Mouse (Mus musculus) heart, postnatal 0 days (tissue): ENCODE measurements around the gene Ctdspl. TPM values are rescaled to one million over a fixed set of nuclear protein-coding genes. Genes with fewer than 3 reads are reported as not detected.

Experiments used
- ATAC-seq: fragments of 200-750 bp; cut with Nextera tagmentation; 2 replicates; pipeline ENCODE4 v1.8.0; 2017; ENCODE audit warnings: low read depth, moderate number of reproducible peaks, moderate library complexity; ENCODE audit not compliant: insufficient read depth
- DNase-seq: peaks from one replicate; pipeline ENCODE4 v3.0.0-alpha.2; 2016; ENCODE audit warnings: low spot score
- H3K27ac ChIP-seq: fragments of 300-500 bp; sonication (generic); 2 replicates; pipeline ENCODE4 v1.5.1; 2014; ENCODE audit warnings: low read depth, mild to moderate bottlenecking
- H3K27me3 ChIP-seq: fragments of 300-500 bp; sonication (generic); 2 replicates; pipeline ENCODE4 v1.6.1; 2014; ENCODE audit warnings: low read length, mixed read lengths; ENCODE audit not compliant: control insufficient read depth, insufficient read depth
- H3K36me3 ChIP-seq: fragments of 300-500 bp; sonication (generic); replicated peaks from 2 replicates; pipeline ENCODE4 v1.6.1; 2014; ENCODE audit warnings: low read length, mixed read lengths; ENCODE audit not compliant: control insufficient read depth, insufficient read depth
- H3K4me1 ChIP-seq: fragments of 300-500 bp; sonication (generic); 2 replicates; pipeline ENCODE4 v1.6.1; 2014; ENCODE audit warnings: antibody characterized with exemption; ENCODE audit not compliant: control insufficient read depth, insufficient read depth
- H3K4me2 ChIP-seq: fragments of 300-500 bp; sonication (generic); 2 replicates; pipeline ENCODE4 v1.6.1; 2014; ENCODE audit warnings: low read depth, mild to moderate bottlenecking, low read length, moderate library complexity
- H3K4me3 ChIP-seq: fragments of 300-500 bp; sonication (generic); 2 replicates; pipeline ENCODE4 v1.5.1; 2014; ENCODE audit warnings: low read depth, low read length
- H3K9ac ChIP-seq: fragments of 300-500 bp; sonication (generic); replicated peaks from 2 replicates; pipeline ENCODE4 v1.6.1; 2014; ENCODE audit warnings: low read depth, low read length, mixed read lengths
- H3K9me3 ChIP-seq: fragments of 300-500 bp; sonication (generic); replicated peaks from 2 replicates; pipeline ENCODE4 v1.6.1; 2016; ENCODE audit warnings: low read length; ENCODE audit not compliant: control insufficient read depth
- CTCF ChIP-seq: IDR thresholded peaks from 2 replicates; pipeline ENCODE4 v1.5.1; 2016; ENCODE audit warnings: antibody characterized with exemption, control low read depth, low read depth
- EP300 ChIP-seq: IDR thresholded peaks from 2 replicates; pipeline ENCODE4 v1.6.1; 2016; ENCODE audit warnings: antibody characterized with exemption, low read depth
- WGBS: fragments of 180-500 bp; shearing (Covaris S2); extraction: QIAGEN DNeasy Blood & Tissue Kit; methylation state at CpG from one replicate; pipeline ENCODE4 v1.1.7; 2014; 5-methylcytosine and 5-hydroxymethylcytosine counted together
- polyA plus RNA-seq: library from polyadenylated mRNA; unstranded; fragments of >200 nt; fragmentation: Nextera tagmentation; extraction: Ambion mirVana; gene quantifications from 2 replicates; pipeline ENCODE4 v1.2.1, GENCODE M21; 2015
- total RNA-seq: library from RNA; depleted of rRNA; stranded (reverse); fragments of >200 nt; gene quantifications from 2 replicates; pipeline ENCODE4 v1.2.3, GENCODE M21; 2014; ENCODE audit warnings: low replicate concordance

The Ctdspl gene
- total and polyA plus RNA-seq, 2 experiments from 2014 or later, result 4.3 to 12.6 TPM

GRCm38 (mm10) chr9:118881946-118882284, 44.3 kb upstream of the Ctdspl start:
- ATAC-seq, result no peak
- Histone ChIP-seq H3K4me3 (no peak overlapping the region), H3K36me3 (peaks cover 6% of the 10 kb centered on the region; the same call in 1 of the 2 replicates), H3K27ac (no peak overlapping the region), H3K4me2 (no peak overlapping the region), H3K27me3 (no peaks in the 10 kb centered on the region), H3K9me3 (no peaks in the 10 kb centered on the region), H3K4me1 (peaks cover 17% of the 10 kb centered on the region), H3K9ac (no peak overlapping the region)
- 73% methylated on average over 6 of the region's 6 CpGs for WGBS
- no peak for DNase-seq
- TF ChIP-seq EP300 (no peak), CTCF (no peak)

- H3K27ac ChIP-seq, result no peak overlapping the region
- H3K9ac ChIP-seq, result no peak overlapping the region
- no peaks in the 10 kb centered on the region for H3K27me3 ChIP-seq
- peaks cover 6% of the 10 kb centered on the region; the same call in 1 of the 2 replicates for H3K4me1 ChIP-seq
- DNase-seq (no peak), ATAC-seq (no peak)
- TF ChIP-seq EP300 (no peak), CTCF (no peak)
- 91% methylated on average over 7 of the region's 7 CpGs for WGBS
- H3K36me3 ChIP-seq, result peaks cover 12% of the 10 kb centered on the region; the same call in 1 of the 2 replicates
- no peaks in the 10 kb centered on the region for H3K9me3 ChIP-seq
- H3K4me2 ChIP-seq, result no peak overlapping the region
- no peak overlapping the region for H3K4me3 ChIP-seq
Observed at GRCm38 (mm10) chr9:118883150-118883549, 43.1 kb upstream of the Ctdspl start.

GRCm38 (mm10) chr9:118885785-118886184, 40.5 kb upstream of the Ctdspl start:
- Histone ChIP-seq H3K4me2 (no peak overlapping the region), H3K36me3 (peaks cover 13% of the 10 kb centered on the region), H3K9me3 (no peaks in the 10 kb centered on the region), H3K27ac (no peak overlapping the region), H3K4me3 (no peak overlapping the region), H3K4me1 (peaks cover 6% of the 10 kb centered on the region; the same call in 1 of the 2 replicates), H3K27me3 (no peaks in the 10 kb centered on the region), H3K9ac (no peak overlapping the region)
- TF ChIP-seq EP300 (no peak), CTCF (no peak)
- ATAC-seq, result no peak
- 68% methylated on average over 6 of the region's 6 CpGs for WGBS
- no peak for DNase-seq

GRCm38 (mm10) chr9:118887201-118887600, 39.1 kb upstream of the Ctdspl start:
- no peak overlapping the region for H3K9ac ChIP-seq
- TF ChIP-seq CTCF (no peak), EP300 (no peak)
- H3K27ac ChIP-seq, result no peak overlapping the region
- no peak overlapping the region for H3K4me2 ChIP-seq
- no peak overlapping the region for H3K4me3 ChIP-seq
- no peaks in the 10 kb centered on the region for H3K27me3 ChIP-seq
- no peaks in the 10 kb centered on the region for H3K9me3 ChIP-seq
- no peaks in the 10 kb centered on the region for H3K4me1 ChIP-seq
- ATAC-seq, result peak; percentile 57; the same call in 1 of the 2 replicates
- peak; percentile 36 for DNase-seq
- H3K36me3 ChIP-seq, result peaks cover 13% of the 10 kb centered on the region
- 65% methylated on average over 7 of the region's 7 CpGs for WGBS

GRCm38 (mm10) chr9:118887734-118888133, 38.5 kb upstream of the Ctdspl start:
- DNase-seq, result no peak
- TF ChIP-seq EP300, result no peak
- no peak for TF ChIP-seq CTCF
- Histone ChIP-seq H3K9me3 (no peaks in the 10 kb centered on the region), H3K27me3 (no peaks in the 10 kb centered on the region), H3K4me1 (no peaks in the 10 kb centered on the region), H3K9ac (no peak overlapping the region), H3K27ac (no peak overlapping the region), H3K4me3 (no peak overlapping the region), H3K4me2 (no peak overlapping the region), H3K36me3 (peaks cover 13% of the 10 kb centered on the region)
- 92% methylated on average over 8 of the region's 8 CpGs for WGBS
- no peak for ATAC-seq

GRCm38 (mm10) chr9:118890149-118890548, 36.1 kb upstream of the Ctdspl start:
- H3K4me1 ChIP-seq, result no peaks in the 10 kb centered on the region
- H3K9ac ChIP-seq, result no peak overlapping the region
- H3K9me3 ChIP-seq, result no peaks in the 10 kb centered on the region
- no peak overlapping the region for H3K4me3 ChIP-seq
- no peak for ATAC-seq
- H3K27ac ChIP-seq, result no peak overlapping the region
- 80% methylated on average over 4 of the region's 4 CpGs for WGBS
- no peak overlapping the region for H3K4me2 ChIP-seq
- no peaks in the 10 kb centered on the region for H3K27me3 ChIP-seq
- peaks cover 7% of the 10 kb centered on the region for H3K36me3 ChIP-seq
- DNase-seq, result no peak
- TF ChIP-seq CTCF (no peak), EP300 (no peak)
